Mouse (Mus musculus) kidney, postnatal 0 days (tissue): ENCODE results near the gene Fus. TPM values are rescaled to one million over a fixed set of nuclear protein-coding genes. Genes with fewer than 3 reads are reported as not detected.
A peak's percentile ranks its signal among the peaks of the same experiment; 100 is the strongest.

ENCODE experiments used
- ATAC-seq: fragments of 200-750 bp; cut with Nextera tagmentation; replicated peaks from 2 replicates; pipeline ENCODE4 v1.8.0; 2017; ENCODE audit warnings: low read depth, moderate number of reproducible peaks, moderate TSS enrichment, moderate library complexity; ENCODE audit not compliant: low FRiP score
- DNase-seq: peaks from one replicate; pipeline ENCODE4 v3.0.0-alpha.2; 2016; ENCODE audit warnings: low spot score
- H3K27ac ChIP-seq: fragments of 300-500 bp; sonication (generic); 2 replicates; pipeline ENCODE4 v1.5.1; 2014; ENCODE audit warnings: mild to moderate bottlenecking
- H3K27me3 ChIP-seq: fragments of 300-500 bp; sonication (generic); 2 replicates; pipeline ENCODE4 v1.6.1; 2014; ENCODE audit warnings: low read length, mixed read lengths; ENCODE audit not compliant: insufficient read depth
- H3K36me3 ChIP-seq: fragments of 300-500 bp; sonication (generic); 2 replicates; pipeline ENCODE4 v1.6.1; 2014; ENCODE audit warnings: low read length, mixed read lengths; ENCODE audit not compliant: insufficient read depth
- H3K4me1 ChIP-seq: fragments of 300-500 bp; sonication (generic); replicated peaks from 2 replicates; pipeline ENCODE4 v1.6.1; 2014; ENCODE audit warnings: antibody characterized with exemption, low read length, mixed read lengths; ENCODE audit not compliant: insufficient read depth
- H3K4me2 ChIP-seq: fragments of 300-500 bp; sonication (generic); 2 replicates; pipeline ENCODE4 v1.6.1; 2014; ENCODE audit warnings: mild to moderate bottlenecking, low read length, moderate library complexity, mixed read lengths
- H3K4me3 ChIP-seq: fragments of 300-500 bp; sonication (generic); replicated peaks from 2 replicates; pipeline ENCODE4 v1.5.1; 2014; ENCODE audit warnings: low read depth, low read length
- H3K9ac ChIP-seq: fragments of 300-500 bp; sonication (generic); 2 replicates; pipeline ENCODE4 v1.6.1; 2014; ENCODE audit warnings: low read depth, low read length
- H3K9me3 ChIP-seq: fragments of 300-500 bp; sonication (generic); replicated peaks from 2 replicates; pipeline ENCODE4 v1.6.1; 2016; ENCODE audit warnings: low read length, inconsistent platforms, mixed read lengths
- CTCF ChIP-seq: IDR thresholded peaks from 2 replicates; pipeline ENCODE4 v1.5.1; 2016; ENCODE audit warnings: antibody characterized with exemption, low read depth, mild to moderate bottlenecking, moderate library complexity
- WGBS: fragments of 180-500 bp; shearing (Covaris S2); extraction: QIAGEN DNeasy Blood & Tissue Kit; methylation state at CpG from one replicate; pipeline ENCODE4 v1.1.7; 2014; 5-methylcytosine and 5-hydroxymethylcytosine counted together
- polyA plus RNA-seq: library from polyadenylated mRNA; unstranded; fragments of >200 nt; fragmentation: Nextera tagmentation; extraction: Ambion mirVana; gene quantifications from 2 replicates; pipeline ENCODE4 v1.2.1, GENCODE M21; 2015

Gene Fus
- polyA plus RNA-seq, 1 experiment from 2014 or later, result 262 TPM

DNA sequence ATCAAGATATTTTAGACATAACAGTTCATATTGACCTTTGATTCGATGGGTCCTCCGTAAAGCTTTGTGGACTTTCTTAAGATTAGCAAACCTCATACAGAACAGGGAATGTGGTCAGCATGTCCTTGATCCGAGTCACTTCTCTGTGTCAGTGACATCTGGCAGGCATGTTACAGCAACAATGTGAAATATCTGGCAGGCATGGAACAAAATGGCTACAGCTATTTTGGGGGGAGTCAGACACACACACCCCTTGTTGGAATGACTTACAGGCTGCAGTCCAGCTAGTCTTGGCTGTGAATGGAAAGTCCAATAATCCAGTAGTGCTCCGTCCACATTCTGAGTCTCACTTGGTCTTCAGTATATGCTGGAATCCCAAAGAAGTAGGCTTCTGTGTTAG lies 56.3 kb downstream of the Fus start:
- H3K27me3 ChIP-seq, result no peaks in the 10 kb centered on the region
- no peak overlapping the region for H3K4me3 ChIP-seq
- H3K27ac ChIP-seq, result no peak overlapping the region
- H3K9me3 ChIP-seq, result no peaks in the 10 kb centered on the region
- 85% methylated on average over 4 of the region's 4 CpGs for WGBS
- no peak overlapping the region for H3K4me2 ChIP-seq
- ATAC-seq (no peak), DNase-seq (no peak)
- no peak for TF ChIP-seq CTCF
- no peaks in the 10 kb centered on the region for H3K36me3 ChIP-seq
- H3K4me1 ChIP-seq, result no peaks in the 10 kb centered on the region
- H3K9ac ChIP-seq, result no peak overlapping the region

GRCm38 (mm10) chr7:128024364-128024763 lies 57.1 kb downstream of the Fus start:
- Histone ChIP-seq H3K36me3 (no peaks in the 10 kb centered on the region), H3K27ac (no peak overlapping the region), H3K4me1 (no peaks in the 10 kb centered on the region), H3K4me3 (no peak overlapping the region), H3K4me2 (no peak overlapping the region), H3K27me3 (no peaks in the 10 kb centered on the region), H3K9me3 (no peaks in the 10 kb centered on the region), H3K9ac (no peak overlapping the region)
- TF ChIP-seq CTCF, result no peak
- ATAC-seq (no peak), DNase-seq (no peak)
- 87% methylated on average over 9 of the region's 9 CpGs for WGBS

GRCm38 (mm10) chr7:128024932-128025331 lies 57.7 kb downstream of the Fus start:
- Histone ChIP-seq H3K4me1 (no peaks in the 10 kb centered on the region), H3K4me3 (no peak overlapping the region), H3K9ac (no peak overlapping the region), H3K4me2 (no peak overlapping the region), H3K36me3 (no peaks in the 10 kb centered on the region), H3K27ac (no peak overlapping the region), H3K27me3 (no peaks in the 10 kb centered on the region), H3K9me3 (no peaks in the 10 kb centered on the region)
- WGBS, result 72% methylated on average over 4 of the region's 4 CpGs
- no peak for TF ChIP-seq CTCF
- ATAC-seq (no peak), DNase-seq (no peak)

- 83% methylated on average over 4 of the region's 4 CpGs for WGBS
Measured at GRCm38 (mm10) chr7:128025381-128025780, 58.1 kb downstream of the Fus start.

GRCm38 (mm10) chr7:128031403-128031976 lies 64.2 kb downstream of the Fus start:
- no peak overlapping the region for H3K4me3 ChIP-seq
- no peak overlapping the region for H3K27ac ChIP-seq
- H3K9me3 ChIP-seq, result no peaks in the 10 kb centered on the region
- H3K36me3 ChIP-seq, result no peaks in the 10 kb centered on the region
- no peak overlapping the region for H3K4me2 ChIP-seq
- DNase-seq (peak; percentile 36), ATAC-seq (no peak)
- no peak for TF ChIP-seq CTCF
- no peaks in the 10 kb centered on the region for H3K4me1 ChIP-seq
- 48% methylated on average over 9 of the region's 9 CpGs for WGBS
- H3K9ac ChIP-seq, result no peak overlapping the region
- no peaks in the 10 kb centered on the region for H3K27me3 ChIP-seq

More at GRCm38 (mm10) chr7:128025381-128025780, 58.1 kb downstream of the Fus start:
- Histone ChIP-seq H3K27me3 (no peaks in the 10 kb centered on the region), H3K4me2 (no peak overlapping the region), H3K4me3 (no peak overlapping the region), H3K27ac (no peak overlapping the region), H3K4me1 (no peaks in the 10 kb centered on the region), H3K9me3 (no peaks in the 10 kb centered on the region), H3K9ac (no peak overlapping the region), H3K36me3 (no peaks in the 10 kb centered on the region)
- no peak for DNase-seq
- ATAC-seq, result no peak
- TF ChIP-seq CTCF, result no peak

GRCm38 (mm10) chr7:128032290-128032988 lies 65.2 kb downstream of the Fus start:
- DNase-seq, result no peak
- no peaks in the 10 kb centered on the region for H3K27me3 ChIP-seq
- H3K9me3 ChIP-seq, result no peaks in the 10 kb centered on the region
- no peak for ATAC-seq
- WGBS, result 85% methylated on average over 5 of the region's 5 CpGs
- no peak overlapping the region for H3K9ac ChIP-seq
- no peaks in the 10 kb centered on the region for H3K4me1 ChIP-seq
- no peak for TF ChIP-seq CTCF
- no peak overlapping the region for H3K4me2 ChIP-seq
- H3K27ac ChIP-seq, result no peak overlapping the region
- H3K4me3 ChIP-seq, result no peak overlapping the region
- no peaks in the 10 kb centered on the region for H3K36me3 ChIP-seq
